In the genomic region with DNA sequence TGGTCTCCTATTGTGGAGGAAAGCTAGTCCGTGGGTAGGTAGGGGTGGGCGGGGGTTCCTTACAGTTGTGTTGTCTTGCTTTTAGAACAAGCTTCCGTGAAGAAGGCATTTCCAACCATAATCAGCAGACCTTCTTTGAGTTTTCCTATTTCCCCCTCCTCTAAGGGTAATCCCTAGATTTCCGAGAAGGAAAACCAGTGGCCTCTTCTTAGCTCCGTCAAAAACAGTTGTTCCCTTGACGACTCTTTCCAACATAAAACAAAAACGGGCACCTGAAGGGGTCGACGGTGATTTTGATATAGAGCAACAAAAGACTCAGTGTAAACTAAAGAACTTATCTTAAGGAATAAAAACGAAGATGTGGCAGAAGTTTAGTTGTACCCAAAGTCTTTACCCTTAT, we compare ENCODE assay signal across 10 mouse cellular contexts. TPM values are rescaled to one million over a fixed set of nuclear protein-coding genes. Genes with fewer than 3 reads are reported as not detected.
DNase-seq lines count a peak whose midpoint lies in the region; ATAC-seq lines count a peak whose summit lies in the region.
"Had no signal": no experiment of that assay in that cellular context is flagged by ENCODE, and none has a peak within 500 bp of the region (broad histone marks: within the 10 kb centered on the region; RNA-seq: fewer than 3 reads in every experiment).

No protein-coding gene starts in this region.

- peaks cover 10% of the 10 kb centered on the region; the same call in 1 of the 2 replicates for H3K4me1 ChIP-seq in kidney, embryonic 14.5 days (ENCODE audit: control insufficient read depth, insufficient read depth, low read length)
- H3K4me1 ChIP-seq in brown adipose tissue, adult 24 weeks (ENCODE audit: control insufficient read depth, insufficient read depth, insufficient read length, low read length) = no peaks in the 10 kb centered on the region
- peaks cover 23% of the 10 kb centered on the region for H3K4me1 ChIP-seq in hindbrain, embryonic 15.5 days (replicated peaks)
- H3K4me1 ChIP-seq in midbrain, embryonic 15.5 days = peaks cover 22% of the 10 kb centered on the region

- H3K27ac ChIP-seq in kidney, embryonic 14.5 days (ENCODE audit: low read depth, low read length) = peak overlapping the region; percentile 96
- H3K27ac ChIP-seq in brown adipose tissue, adult 24 weeks (replicated peaks; ENCODE audit: low read depth, low read length) = peak overlapping the region; percentile 94
- H3K27ac ChIP-seq in hindbrain, embryonic 15.5 days (replicated peaks) = peak overlapping the region; percentile 88
- H3K27ac ChIP-seq in midbrain, embryonic 15.5 days = peak overlapping the region; percentile 90

- H3K36me3 ChIP-seq in kidney, embryonic 14.5 days (ENCODE audit: control insufficient read depth, insufficient read depth, low read length) = no peaks in the 10 kb centered on the region
- H3K36me3 ChIP-seq in hindbrain, embryonic 15.5 days = no peaks in the 10 kb centered on the region
- no peaks in the 10 kb centered on the region for H3K36me3 ChIP-seq in midbrain, embryonic 15.5 days (replicated peaks)

- no peak for ATAC-seq in kidney, embryonic 14.5 days (ENCODE audit: low FRiP score, low TSS enrichment)
- no peak for ATAC-seq in hindbrain, embryonic 15.5 days (ENCODE audit: low FRiP score, low read depth)
- ATAC-seq in midbrain, embryonic 15.5 days (replicated peaks) = no peak

- intact Hi-C loops in gastrocnemius, postnatal 14 days (cut with DNase I; ENCODE audit: low total_unique reads) = loop anchor here (10.0 kb wide), 1 partner anchor 213 kb away; no protein-coding TSS in a partner anchor

- peak overlapping the region; percentile 76 for H3K4me2 ChIP-seq in kidney, embryonic 14.5 days (replicated peaks; ENCODE audit: low read depth, low read length)
- H3K4me2 ChIP-seq in hindbrain, embryonic 15.5 days = peak overlapping the region; percentile 62
- peak overlapping the region; percentile 66 for H3K4me2 ChIP-seq in midbrain, embryonic 15.5 days

- no peaks in the 10 kb centered on the region for H3K27me3 ChIP-seq in kidney, embryonic 14.5 days (ENCODE audit: control insufficient read depth, insufficient read depth, low read length)
- no peaks in the 10 kb centered on the region for H3K27me3 ChIP-seq in hindbrain, embryonic 15.5 days
- H3K27me3 ChIP-seq in midbrain, embryonic 15.5 days (replicated peaks) = no peaks in the 10 kb centered on the region
- H3K27me3 ChIP-seq: Patski had no signal

- H3K9ac ChIP-seq in kidney, embryonic 14.5 days (ENCODE audit: low read depth, low read length) = peak overlapping the region; percentile 69
- peak overlapping the region; percentile 63 for H3K9ac ChIP-seq in hindbrain, embryonic 15.5 days
- H3K9ac ChIP-seq in midbrain, embryonic 15.5 days = peak overlapping the region; percentile 57

- H3K9me3 ChIP-seq in kidney, embryonic 14.5 days (ENCODE audit: control insufficient read depth, low read length) = no peaks in the 10 kb centered on the region
- no peaks in the 10 kb centered on the region for H3K9me3 ChIP-seq in hindbrain, embryonic 15.5 days
- no peaks in the 10 kb centered on the region for H3K9me3 ChIP-seq in midbrain, embryonic 15.5 days

- H3K4me3 ChIP-seq in kidney, embryonic 14.5 days (ENCODE audit: low read length) = peak overlapping the region; percentile 60
- peak overlapping the region; percentile 84 for H3K4me3 ChIP-seq in brown adipose tissue, adult 24 weeks (ENCODE audit: insufficient read depth, low read depth, low read length)
- peak overlapping the region; percentile 65 for H3K4me3 ChIP-seq in hindbrain, embryonic 15.5 days
- H3K4me3 ChIP-seq in midbrain, embryonic 15.5 days = peak overlapping the region; percentile 56

- 5% methylated on average over 10 of the region's 10 CpGs for WGBS in kidney, embryonic 14.5 days
- 4% methylated on average over 10 of the region's 10 CpGs for WGBS in hindbrain, embryonic 15.5 days
- 5% methylated on average over 10 of the region's 10 CpGs for WGBS in midbrain, embryonic 15.5 days

- DNase-seq in kidney, postnatal 25 days = no peak
- no peak for DNase-seq in gastrocnemius, adult 18-20 months (ENCODE audit: low spot score)
- DNase-seq in gastrocnemius, postnatal 14 days = no peak
- DNase-seq in left cerebral cortex, adult 8-10 months (ENCODE audit: low spot score in 2 of 2) = no peak

RNA-seq across cellular contexts. Expression of gene Nemf, which starts 5.0 kb away (rescaled TPM):
- polyA plus RNA-seq in kidney, embryonic 14.5 days (2014; fragmentation: Nextera tagmentation; extraction: Ambion mirVana) = 91.4 and 92.5 TPM in 2 replicates
- 16.5 and 33.9 TPM in 2 replicates for polyA plus RNA-seq in brown adipose tissue, adult 24 weeks (2012; ENCODE audit: insufficient read depth, insufficient read length, missing spikeins)
- 84.0 and 87.4 TPM in 2 replicates for polyA plus RNA-seq in hindbrain, embryonic 15.5 days (2015; fragmentation: Nextera tagmentation; extraction: Ambion mirVana)
- 87.0 and 93.6 TPM in 2 replicates for polyA plus RNA-seq in midbrain, embryonic 15.5 days (2015; fragmentation: Nextera tagmentation; extraction: Ambion mirVana)
- 10 to 100 TPM; 18.7 to 20.9 TPM for total RNA-seq in gastrocnemius, adult 18-20 months (2021)
- 10 to 100 TPM; 16.8 to 19.1 TPM for total RNA-seq in gastrocnemius, postnatal 14 days (2021)
- 10 to 100 TPM; 43.7 to 46.5 (median 45.8) TPM for total RNA-seq in left cerebral cortex, adult 8-10 months (2022)

RNA-seq across cellular contexts. Expression of gene Arf6, which starts 10.0 kb away (rescaled TPM):
- 59.7 and 75.0 TPM in 2 replicates for polyA plus RNA-seq in kidney, embryonic 14.5 days (2014; fragmentation: Nextera tagmentation; extraction: Ambion mirVana)
- 43.2 and 49.8 TPM in 2 replicates for polyA plus RNA-seq in brown adipose tissue, adult 24 weeks (2012; ENCODE audit: insufficient read depth, insufficient read length, missing spikeins)
- polyA plus RNA-seq in hindbrain, embryonic 15.5 days (2015; fragmentation: Nextera tagmentation; extraction: Ambion mirVana) = 30.8 and 30.9 TPM in 2 replicates
- polyA plus RNA-seq in midbrain, embryonic 15.5 days (2015; fragmentation: Nextera tagmentation; extraction: Ambion mirVana) = 25.9 and 27.3 TPM in 2 replicates
- total RNA-seq in gastrocnemius, adult 18-20 months (2021) = 10 to 100 TPM; 19.1 to 26.3 TPM
- 10 to 100 TPM; 29.7 to 36.3 TPM for total RNA-seq in gastrocnemius, postnatal 14 days (2021)
- total RNA-seq in left cerebral cortex, adult 8-10 months (2022) = 10 to 100 TPM; 53.1 to 59.5 (median 56.7) TPM

RNA-seq across cellular contexts. Expression of gene Gm9887, which starts 10.3 kb away (rescaled TPM):
- polyA plus RNA-seq in kidney, embryonic 14.5 days (2014; fragmentation: Nextera tagmentation; extraction: Ambion mirVana) = 1.3 and 2.9 TPM in 2 replicates
- not detected in 2 replicates for polyA plus RNA-seq in brown adipose tissue, adult 24 weeks (2012; ENCODE audit: insufficient read depth, insufficient read length, missing spikeins)
- 0.89 and 1.5 TPM in 2 replicates for polyA plus RNA-seq in hindbrain, embryonic 15.5 days (2015; fragmentation: Nextera tagmentation; extraction: Ambion mirVana)
- 0.63 and 1.0 TPM in 2 replicates for polyA plus RNA-seq in midbrain, embryonic 15.5 days (2015; fragmentation: Nextera tagmentation; extraction: Ambion mirVana)
- not detected for total RNA-seq in gastrocnemius, adult 18-20 months (2021)
- total RNA-seq in gastrocnemius, postnatal 14 days (2021) = under 1 TPM in 1 of 2 experiments, not detected in 1; 0.37 TPM
- total RNA-seq in left cerebral cortex, adult 8-10 months (2022) = 1 to 10 TPM in 1 of 4 experiments, under 1 TPM in 1, not detected in 2; 0.87 to 1.6 TPM
- total RNA-seq: megakaryocyte-erythroid progenitor cell, adult 5-6 weeks had no signal
